Mouse (Mus musculus) MEL (cell line): ENCODE results near the gene Ip6k3. TPM values are rescaled to one million over a fixed set of nuclear protein-coding genes. Genes with fewer than 3 reads are reported as not detected.

Experiments
- DNase-seq: peaks from one replicate; pipeline ENCODE4 v3.0.0; 2011; ENCODE audit warnings: low read depth, low spot score
- H3K27ac ChIP-seq: 2 replicates; pipeline ENCODE4 v1.5.1; 2012; ENCODE audit warnings: low read depth, mild to moderate bottlenecking, control low read depth, low read length, moderate library complexity; ENCODE audit not compliant: control insufficient read depth
- H3K27me3 ChIP-seq, 2 experiments: fragments of 150-350 bp in 1 of 2; sonication (generic) in 1 of 2; 2 replicates each; pipeline ENCODE4 v1.6.1; 2012; ENCODE audit warnings: low read length in 2 of 2, mild to moderate bottlenecking in 2 of 2, improper control_type of control experiment in 1 of 2, moderate library complexity in 1 of 2; ENCODE audit not compliant: insufficient read depth in 2 of 2, control insufficient read depth in 1 of 2
- H3K36me3 ChIP-seq, 2 experiments: 2 replicates each; pipeline ENCODE4 v1.6.1; 2012 to 2014; ENCODE audit warnings: low read length in 2 of 2, improper control_type of control experiment in 1 of 2, inconsistent platforms in 1 of 2, mild to moderate bottlenecking in 1 of 2; ENCODE audit not compliant: insufficient read depth in 2 of 2, control insufficient read depth in 1 of 2
- H3K4me1 ChIP-seq, 2 experiments: fragments of 150-350 bp in 1 of 2; sonication (generic) in 1 of 2; 2 replicates each; pipeline ENCODE4 v1.6.1; 2012; ENCODE audit warnings: low read length in 2 of 2, improper control_type of control experiment in 1 of 2, mild to moderate bottlenecking in 1 of 2; ENCODE audit not compliant: insufficient read depth in 2 of 2, control insufficient read depth in 1 of 2
- H3K4me3 ChIP-seq, 2 experiments: fragments of 150-350 bp in 1 of 2; sonication (generic) in 1 of 2; 2 replicates each; pipeline ENCODE4 v1.5.1; 2012; ENCODE audit warnings: low read depth in 2 of 2, low read length in 2 of 2, mild to moderate bottlenecking in 2 of 2, moderate library complexity in 2 of 2, control low read depth in 1 of 2, improper control_type of control experiment in 1 of 2; ENCODE audit not compliant: control insufficient read depth in 1 of 2, insufficient read depth in 1 of 2
- H3K79me2 ChIP-seq: 2 replicates; pipeline ENCODE4 v1.6.1; 2012; ENCODE audit warnings: mild to moderate bottlenecking, low read length, moderate library complexity; ENCODE audit not compliant: control insufficient read depth, poor library complexity, insufficient read depth
- H3K9ac ChIP-seq: 2 replicates; pipeline ENCODE4 v1.6.1; 2012; ENCODE audit warnings: low read depth, mild to moderate bottlenecking, control low read depth, low read length, moderate library complexity; ENCODE audit not compliant: control insufficient read depth, poor library complexity, severe bottlenecking
- H3K9me3 ChIP-seq: fragments of 150-350 bp; sonication (generic); replicated peaks from 2 replicates; pipeline ENCODE4 v1.6.1; 2012; ENCODE audit warnings: mild to moderate bottlenecking, low read length, improper control_type of control experiment, moderate library complexity; ENCODE audit not compliant: insufficient read depth
- BHLHE40 ChIP-seq: IDR thresholded peaks from 2 replicates; pipeline ENCODE4 v1.6.1; 2012; ENCODE audit warnings: low read depth, mild to moderate bottlenecking, inconsistent platforms, low read length, improper control_type of control experiment, borderline replicate concordance
- ELF1 ChIP-seq: IDR thresholded peaks from 2 replicates; pipeline ENCODE4 v1.6.1; 2014; ENCODE audit warnings: low read depth, mild to moderate bottlenecking, inconsistent platforms, low read length, improper control_type of control experiment, moderate library complexity
- EP300 ChIP-seq, 2 experiments: IDR thresholded peaks; 2 replicates each; pipeline ENCODE4 v1.6.1; 2011; ENCODE audit warnings: improper control_type of control experiment in 2 of 2, low read length in 2 of 2, low read depth in 1 of 2, mild to moderate bottlenecking in 1 of 2
- GABPA ChIP-seq: IDR thresholded peaks from 2 replicates; pipeline ENCODE4 v1.6.1; 2012; ENCODE audit warnings: low read depth, mild to moderate bottlenecking, inconsistent platforms, low read length, improper control_type of control experiment, moderate library complexity
- GATA1 ChIP-seq: IDR thresholded peaks from 2 replicates; pipeline ENCODE4 v1.6.1; 2011; ENCODE audit warnings: low read depth, low read length, improper control_type of control experiment
- MAX ChIP-seq: IDR thresholded peaks from 2 replicates; pipeline ENCODE4 v1.6.1; 2011; ENCODE audit warnings: low read length, improper control_type of control experiment
- MAZ ChIP-seq: IDR thresholded peaks from 2 replicates; pipeline ENCODE4 v1.6.1; 2012; ENCODE audit warnings: low read depth, mild to moderate bottlenecking, inconsistent platforms, low read length, improper control_type of control experiment
- MXI1 ChIP-seq: IDR thresholded peaks from 2 replicates; pipeline ENCODE4 v1.6.1; 2011; ENCODE audit warnings: mild to moderate bottlenecking, low read depth, low read length, improper control_type of control experiment
- MYB ChIP-seq: IDR thresholded peaks from 2 replicates; pipeline ENCODE4 v1.6.1; 2011; ENCODE audit warnings: mild to moderate bottlenecking, low read depth, low read length, improper control_type of control experiment
- NRF1 ChIP-seq: IDR thresholded peaks from 2 replicates; pipeline ENCODE4 v1.6.1; 2014; ENCODE audit warnings: low read depth, mild to moderate bottlenecking, inconsistent platforms, low read length, improper control_type of control experiment, moderate library complexity; ENCODE audit not compliant: poor library complexity, insufficient read depth, severe bottlenecking
- POLR2AphosphoS5 ChIP-seq: IDR thresholded peaks from 2 replicates; pipeline ENCODE4 v1.6.1; 2012; ENCODE audit warnings: low read depth, borderline replicate concordance, mild to moderate bottlenecking, inconsistent platforms, low read length, moderate library complexity, mixed read lengths
- RAD21 ChIP-seq: IDR thresholded peaks from 2 replicates; pipeline ENCODE4 v1.6.1; 2011; ENCODE audit warnings: mild to moderate bottlenecking, low read depth, low read length, improper control_type of control experiment
- RCOR1 ChIP-seq: IDR thresholded peaks from 2 replicates; pipeline ENCODE4 v1.6.1; 2012; ENCODE audit warnings: low read depth, mild to moderate bottlenecking, inconsistent platforms, low read length, improper control_type of control experiment
- SMC3 ChIP-seq: IDR thresholded peaks from 2 replicates; pipeline ENCODE4 v1.6.1; 2011; ENCODE audit warnings: low read depth, low read length, improper control_type of control experiment
- TAL1 ChIP-seq: IDR thresholded peaks from 2 replicates; pipeline ENCODE4 v1.6.1; 2012; ENCODE audit warnings: mild to moderate bottlenecking, inconsistent platforms, low read length, moderate library complexity, mixed read lengths
- TCF12 ChIP-seq: IDR thresholded peaks from 2 replicates; pipeline ENCODE4 v1.6.1; 2014; ENCODE audit warnings: low read depth, mild to moderate bottlenecking, inconsistent platforms, low read length, improper control_type of control experiment, moderate library complexity
- UBTF ChIP-seq: IDR thresholded peaks from 2 replicates; pipeline ENCODE4 v1.6.1; 2012; ENCODE audit warnings: low read depth, mild to moderate bottlenecking, inconsistent platforms, low read length, improper control_type of control experiment, moderate library complexity, borderline replicate concordance; ENCODE audit not compliant: insufficient read depth
- ZKSCAN1 ChIP-seq: IDR thresholded peaks from 2 replicates; pipeline ENCODE4 v1.6.1; 2012; ENCODE audit warnings: low read depth, mild to moderate bottlenecking, inconsistent platforms, low read length, improper control_type of control experiment, moderate library complexity
- ZMIZ1 ChIP-seq: IDR thresholded peaks from 2 replicates; pipeline ENCODE4 v1.6.1; 2012; ENCODE audit warnings: low read depth, mild to moderate bottlenecking, inconsistent platforms, low read length, improper control_type of control experiment, moderate library complexity
- ZNF384 ChIP-seq: IDR thresholded peaks from 2 replicates; pipeline ENCODE4 v1.6.1; 2012; ENCODE audit warnings: low read depth, mild to moderate bottlenecking, inconsistent platforms, low read length, improper control_type of control experiment
- polyA plus RNA-seq, 2 experiments: library from polyadenylated mRNA; stranded (reverse) in 1 of 2; unstranded in 1 of 2; fragments of >175 nt in 1 of 2; fragments of >200 nt in 1 of 2; gene quantifications; 2 replicates each; pipeline versions ENCODE4 v1.2.1 to v1.2.4; 2012; ENCODE audit warnings: low replicate concordance in 2 of 2, low read depth in 1 of 2; ENCODE audit not compliant: insufficient read length in 2 of 2, insufficient read depth in 1 of 2, missing spikeins in 1 of 2
- total RNA-seq: library from RNA; depleted of rRNA; stranded (reverse); fragments of 300-350 nt; gene quantifications from 2 replicates; pipeline ENCODE4 v1.2.3, GENCODE M21; 2012

Gene Ip6k3
- total and polyA plus RNA-seq, 3 experiments = not detected

DNA sequence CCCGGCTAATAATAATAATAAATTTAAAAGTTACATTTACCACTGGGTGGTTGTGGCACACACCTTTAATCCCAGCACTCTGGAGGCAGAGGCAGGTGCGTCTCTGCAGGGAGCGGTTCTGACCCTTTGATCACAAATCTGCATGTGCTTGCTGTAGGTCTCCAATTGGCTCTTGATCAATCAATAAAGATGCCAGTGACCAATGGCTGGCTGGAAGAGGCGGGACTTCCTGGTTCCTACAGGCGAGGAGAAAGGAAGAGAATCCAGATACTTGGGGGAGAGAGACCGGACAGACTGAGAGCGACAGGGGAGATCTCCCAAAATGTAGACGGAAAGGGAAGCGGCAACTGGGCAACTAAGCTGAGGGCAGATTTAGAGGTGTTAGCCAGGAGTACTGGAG, 10.4 kb upstream of the Ip6k3 start:
- peak; percentile 50 for DNase-seq
- Histone ChIP-seq H3K9me3 (no peaks in the 10 kb centered on the region), H3K4me1 (peaks cover 0 to 3% of the 10 kb centered on the region in 2 experiments; a peak in 1 of 4 replicates), H3K36me3 (no peaks in the 10 kb centered on the region), H3K27ac (peak overlapping the region; percentile 56), H3K27me3 (no peaks in the 10 kb centered on the region), H3K9ac (no peak overlapping the region), H3K4me3 (0 out of 4 replicates have a peak overlapping the region, but pooled peaks of 1 of the 2 experiments have one; percentile 20), H3K79me2 (no peaks in the 10 kb centered on the region)
- TF ChIP-seq SMC3 = no peak

GRCm38 (mm10) chr17:27176754-27177153, 9.2 kb upstream of the Ip6k3 start:
- Histone ChIP-seq H3K9ac (no peak overlapping the region), H3K79me2 (no peaks in the 10 kb centered on the region), H3K4me1 (peaks cover 0 to 3% of the 10 kb centered on the region in 2 experiments; a peak in 1 of 4 replicates), H3K27ac (no peak overlapping the region), H3K4me3 (no peak overlapping the region), H3K27me3 (no peaks in the 10 kb centered on the region; a peak in 1 of 4 replicates), H3K9me3 (no peaks in the 10 kb centered on the region), H3K36me3 (no peaks in the 10 kb centered on the region)
- DNase-seq = no peak
- TF ChIP-seq TCF12 (no peak), RAD21 (no peak), NRF1 (no peak), MXI1 (no peak), GATA1 (no peak), UBTF (no peak), ZMIZ1 (no peak), MAZ (no peak), ZKSCAN1 (no peak), POLR2AphosphoS5 (no peak), ZNF384 (no peak), EP300 (IDR thresholded peaks at IDR 0.05; ENCODE audit: low read depth in 1 of 2, low read length in 2 of 2) (no peak), MYB (no peak), BHLHE40 (no peak)

DNA sequence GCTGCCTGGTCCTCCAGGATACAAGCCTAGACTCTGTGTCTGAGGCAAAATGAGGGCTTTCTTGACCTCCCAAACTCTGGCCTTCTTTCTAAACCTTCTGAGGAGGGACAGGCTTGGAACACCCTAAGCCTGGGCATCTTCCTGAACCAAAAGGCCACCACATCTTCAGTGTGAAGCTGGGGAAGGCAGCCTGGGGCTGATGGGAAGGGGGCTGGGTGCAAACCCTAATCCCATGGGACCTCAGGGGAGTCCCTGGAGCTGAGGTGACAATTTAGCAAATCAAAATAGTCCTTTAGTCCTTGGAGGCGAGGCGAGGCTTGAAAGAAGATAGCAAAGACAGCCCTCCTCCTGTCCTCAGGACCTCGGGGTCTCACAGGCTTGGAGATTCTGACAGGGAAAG, 8.7 kb upstream of the Ip6k3 start:
- Histone ChIP-seq H3K9ac (no peak overlapping the region), H3K27ac (no peak overlapping the region), H3K79me2 (no peaks in the 10 kb centered on the region), H3K4me1 (peaks cover 0 to 3% of the 10 kb centered on the region in 2 experiments; a peak in 1 of 4 replicates), H3K27me3 (no peaks in the 10 kb centered on the region; a peak in 1 of 4 replicates), H3K9me3 (no peaks in the 10 kb centered on the region), H3K36me3 (no peaks in the 10 kb centered on the region), H3K4me3 (no peak overlapping the region)
- TF ChIP-seq ELF1 (no peak), GATA1 (no peak), BHLHE40 (no peak), RCOR1 (no peak), UBTF (no peak), GABPA (no peak), EP300 (IDR thresholded peaks at IDR 0.05; ENCODE audit: low read depth in 1 of 2, low read length in 2 of 2) (no peak), MAZ (no peak), ZMIZ1 (no peak), ZNF384 (no peak), MXI1 (no peak), MAX (no peak), TAL1 (no peak), ZKSCAN1 (no peak)
- no peak for DNase-seq
